In the genomic region with DNA sequence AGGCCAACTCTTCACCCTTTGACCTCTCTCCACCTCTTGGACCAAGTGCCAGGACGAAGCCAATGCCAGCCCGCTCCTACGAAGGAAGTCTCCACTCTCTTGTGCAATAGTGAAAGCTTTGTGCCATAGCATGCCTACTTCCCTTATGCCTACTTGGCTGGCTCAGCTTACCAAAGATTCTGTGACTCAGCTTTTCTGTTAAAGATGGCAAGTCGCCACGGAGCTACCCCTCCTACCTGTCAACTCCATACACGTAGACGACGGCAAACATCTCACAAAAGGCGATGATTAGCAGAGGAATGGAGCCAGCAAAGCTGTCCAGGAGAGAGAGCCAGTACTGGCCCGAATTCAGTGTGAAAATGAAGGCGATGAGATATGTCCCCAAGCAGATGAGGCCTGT, we compare ENCODE assay signal across 12 mouse cellular contexts. TPM values are rescaled to one million over a fixed set of nuclear protein-coding genes. Genes with fewer than 3 reads are reported as not detected.
DNase-seq lines count a peak whose midpoint lies in the region; ATAC-seq lines count a peak whose summit lies in the region.
"Had no signal": no experiment of that assay in that cellular context is flagged by ENCODE, and none has a peak within 500 bp of the region (broad histone marks: within the 10 kb centered on the region; RNA-seq: fewer than 3 reads in every experiment).

No protein-coding gene starts in this region.

- H3K27me3 ChIP-seq in midbrain, embryonic 16.5 days (ENCODE audit: control insufficient read depth, insufficient read depth, low read depth, low read length) = no peaks in the 10 kb centered on the region
- H3K27me3 ChIP-seq: stomach, embryonic 15.5 days had no signal

- H3K36me3 ChIP-seq in midbrain, embryonic 16.5 days (ENCODE audit: control insufficient read depth, insufficient read depth, low read length) = no peaks in the 10 kb centered on the region
- H3K36me3 ChIP-seq: stomach, embryonic 15.5 days had no signal

- H3K4me2 ChIP-seq in midbrain, embryonic 16.5 days (ENCODE audit: low read length) = no peak overlapping the region
- H3K4me2 ChIP-seq: stomach, embryonic 15.5 days had no signal

- intact Hi-C loops in left cerebral cortex, postnatal 4 days (cut with DNase I) = loop anchor here (10.0 kb wide), 1 partner anchor 129 kb away; no protein-coding TSS in a partner anchor

- no peak overlapping the region for H3K27ac ChIP-seq in midbrain, embryonic 16.5 days (ENCODE audit: low read length)
- H3K27ac ChIP-seq: stomach, embryonic 15.5 days had no signal

- H3K4me1 ChIP-seq in midbrain, embryonic 16.5 days (ENCODE audit: control insufficient read depth, insufficient read depth, low read length) = no peaks in the 10 kb centered on the region
- H3K4me1 ChIP-seq: stomach, embryonic 15.5 days had no signal

- no peak overlapping the region for H3K9ac ChIP-seq in midbrain, embryonic 16.5 days (ENCODE audit: low read depth, low read length)
- H3K9ac ChIP-seq: stomach, embryonic 15.5 days had no signal

- H3K9me3 ChIP-seq in midbrain, embryonic 16.5 days (replicated peaks; ENCODE audit: control insufficient read depth, low read length, poor library complexity, severe bottlenecking) = no peaks in the 10 kb centered on the region
- H3K9me3 ChIP-seq: stomach, embryonic 15.5 days had no signal

- 85% methylated on average over 11 of the region's 11 CpGs for WGBS in midbrain, embryonic 16.5 days

- no peak for ATAC-seq in midbrain, embryonic 16.5 days

- peak; percentile 63 for DNase-seq in adrenal gland, postnatal 14 days
- no peak for DNase-seq in adrenal gland, adult 8-10 months
- DNase-seq in left cerebral cortex, adult 18-20 months (ENCODE audit: low spot score in 2 of 2) = peak; percentile 28 to 56
- DNase-seq in left cerebral cortex, postnatal 4 days = no peak
- peak; percentile 42 to 46 for DNase-seq in layer of hippocampus, adult 18-20 months (ENCODE audit: low spot score in 2 of 2)
- peak; percentile 25 to 28 for DNase-seq in right cerebral cortex, postnatal 10 days (ENCODE audit: low spot score in 2 of 2)
- DNase-seq in cerebellum, postnatal 25 days = no peak

- H3K4me3 ChIP-seq in midbrain, embryonic 16.5 days (ENCODE audit: low read depth, low read length) = no peak overlapping the region
- H3K4me3 ChIP-seq: stomach, embryonic 15.5 days had no signal

RNA-seq across cellular contexts. Expression of a gene that starts 5.9 kb away (rescaled TPM):
- total RNA-seq in adrenal gland, postnatal 14 days (2021) = not detected in 2 replicates
- not detected for total RNA-seq in adrenal gland, adult 8-10 months (2022)
- not detected for total RNA-seq in left cerebral cortex, adult 18-20 months (2021)
- not detected for total RNA-seq in left cerebral cortex, postnatal 4 days (2021)
- not detected for total RNA-seq in layer of hippocampus, adult 18-20 months (2021)
- not detected in 2 replicates for polyA plus RNA-seq in midbrain, embryonic 16.5 days (2015; fragmentation: Nextera tagmentation; extraction: Ambion mirVana)
- polyA plus RNA-seq: embryonic facial prominence, embryonic 11.5 days; heart, embryonic 16.5 days; limb, embryonic 11.5 days; stomach, embryonic 15.5 days had no signal

RNA-seq across cellular contexts. Expression of a gene that starts 21.0 kb away (rescaled TPM):
- total RNA-seq in adrenal gland, postnatal 14 days (2021) = 0.37 and 0.98 TPM in 2 replicates
- under 1 TPM in 3 of 4 experiments, not detected in 1; 0.09 to 0.70 (median 0.35) TPM for total RNA-seq in adrenal gland, adult 8-10 months (2022)
- total RNA-seq in left cerebral cortex, adult 18-20 months (2021) = not detected
- not detected for total RNA-seq in left cerebral cortex, postnatal 4 days (2021)
- total RNA-seq in layer of hippocampus, adult 18-20 months (2021) = under 1 TPM in 1 of 2 experiments, not detected in 1; 0.17 TPM
- polyA plus RNA-seq in midbrain, embryonic 16.5 days (2015; fragmentation: Nextera tagmentation; extraction: Ambion mirVana) = 0.11 and 0.30 TPM in 2 replicates
- polyA plus RNA-seq: limb, embryonic 11.5 days had no signal

RNA-seq across cellular contexts. Expression of a gene that starts 49.2 kb away (rescaled TPM):
- 32.3 and 34.2 TPM in 2 replicates for total RNA-seq in adrenal gland, postnatal 14 days (2021)
- 10 to 100 TPM; 42.4 to 95.1 (median 62.1) TPM for total RNA-seq in adrenal gland, adult 8-10 months (2022)
- total RNA-seq in left cerebral cortex, adult 18-20 months (2021) = 1 to 10 TPM; 4.5 to 5.0 TPM
- 10 to 100 TPM; 12.1 to 12.3 TPM for total RNA-seq in left cerebral cortex, postnatal 4 days (2021)
- 1 to 10 TPM; 2.9 to 5.1 TPM for total RNA-seq in layer of hippocampus, adult 18-20 months (2021)
- 7.5 and 9.6 TPM in 2 replicates for polyA plus RNA-seq in midbrain, embryonic 16.5 days (2015; fragmentation: Nextera tagmentation; extraction: Ambion mirVana)

RNA-seq across cellular contexts. Expression of a gene that starts 57.0 kb away (rescaled TPM):
- total RNA-seq in adrenal gland, postnatal 14 days (2021) = 5.7 and 6.5 TPM in 2 replicates
- total RNA-seq in adrenal gland, adult 8-10 months (2022) = 10 to 100 TPM in 3 of 4 experiments, 1 to 10 TPM in 1; 8.7 to 18.7 (median 12.3) TPM
- 1 to 10 TPM; 2.6 to 3.0 TPM for total RNA-seq in left cerebral cortex, adult 18-20 months (2021)
- 10 to 100 TPM; 15.7 to 18.5 TPM for total RNA-seq in left cerebral cortex, postnatal 4 days (2021)
- 1 to 10 TPM; 2.4 to 3.6 TPM for total RNA-seq in layer of hippocampus, adult 18-20 months (2021)
- polyA plus RNA-seq in midbrain, embryonic 16.5 days (2015; fragmentation: Nextera tagmentation; extraction: Ambion mirVana) = 6.2 and 8.5 TPM in 2 replicates

Comparison
In these comparisons a context has a peak if more than half of its experiments do, and no peak if none do; other contexts are left out.
1. DNase-seq: peak in adrenal gland, postnatal 14 days (single experiment), left cerebral cortex, adult 18-20 months (2 of 2), layer of hippocampus, adult 18-20 months (2 of 2) and right cerebral cortex, postnatal 10 days (2 of 2); none in adrenal gland, adult 8-10 months (single experiment), left cerebral cortex, postnatal 4 days (single experiment) and cerebellum, postnatal 25 days (0 of 2).